ENCODE assay signal across 16 mouse cellular contexts in genomic region chr5:102123285-102123684, GRCm38 (mm10). TPM values are rescaled to one million over a fixed set of nuclear protein-coding genes. Genes with fewer than 3 reads are reported as not detected.
DNase-seq lines count a peak whose midpoint lies in the region; ATAC-seq and TF ChIP-seq lines count a peak whose summit lies in the region.
"Had no signal": no experiment of that assay in that cellular context is flagged by ENCODE, and none has a peak within 500 bp of the region (broad histone marks: within the 10 kb centered on the region; RNA-seq: fewer than 3 reads in every experiment).

No protein-coding gene starts in this region.

- no peaks in the 10 kb centered on the region for H3K27me3 ChIP-seq in midbrain, embryonic 13.5 days
- no peaks in the 10 kb centered on the region for H3K27me3 ChIP-seq in midbrain, embryonic 16.5 days (ENCODE audit: control insufficient read depth, insufficient read depth, low read depth, low read length)
- no peaks in the 10 kb centered on the region for H3K27me3 ChIP-seq in lung, postnatal 0 days (replicated peaks; ENCODE audit: insufficient read depth, low read length)
- H3K27me3 ChIP-seq: intestine, embryonic 15.5 days had no signal

- peaks cover 9% of the 10 kb centered on the region; the same call in 1 of the 2 replicates for H3K4me1 ChIP-seq in midbrain, embryonic 13.5 days (replicated peaks)
- no peaks in the 10 kb centered on the region for H3K4me1 ChIP-seq in midbrain, embryonic 16.5 days (ENCODE audit: control insufficient read depth, insufficient read depth, low read length)
- H3K4me1 ChIP-seq in lung, postnatal 0 days (ENCODE audit: insufficient read depth, low read depth, low read length) = no peaks in the 10 kb centered on the region
- H3K4me1 ChIP-seq: intestine, embryonic 15.5 days had no signal

- no peak for TF ChIP-seq CTCF in lung, postnatal 0 days (IDR thresholded peaks at IDR 0.05)

- no peak overlapping the region for H3K9ac ChIP-seq in midbrain, embryonic 13.5 days (replicated peaks)
- no peak overlapping the region for H3K9ac ChIP-seq in midbrain, embryonic 16.5 days (ENCODE audit: low read depth, low read length)
- H3K9ac ChIP-seq in lung, postnatal 0 days (replicated peaks; ENCODE audit: low read depth) = no peak overlapping the region
- H3K9ac ChIP-seq: intestine, embryonic 15.5 days; liver, embryonic 14.5 days had no signal

- ATAC-seq in midbrain, embryonic 13.5 days = 0 out of 2 replicates have a peak, but pooled peaks have one; percentile 27
- no peak for ATAC-seq in midbrain, embryonic 16.5 days
- ATAC-seq in lung, postnatal 0 days = no peak
- ATAC-seq: intestine, embryonic 15.5 days; Patski had no signal

- no peak overlapping the region for H3K4me3 ChIP-seq in midbrain, embryonic 13.5 days (replicated peaks)
- no peak overlapping the region for H3K4me3 ChIP-seq in midbrain, embryonic 16.5 days (ENCODE audit: low read depth, low read length)
- H3K4me3 ChIP-seq in lung, postnatal 0 days (ENCODE audit: low read depth, low read length) = no peak overlapping the region
- H3K4me3 ChIP-seq: erythroblast, embryonic 14.5 days; intestine, embryonic 15.5 days had no signal

- H3K4me2 ChIP-seq in midbrain, embryonic 13.5 days (replicated peaks) = no peak overlapping the region
- H3K4me2 ChIP-seq in midbrain, embryonic 16.5 days (ENCODE audit: low read length) = no peak overlapping the region
- no peak overlapping the region for H3K4me2 ChIP-seq in lung, postnatal 0 days (replicated peaks; ENCODE audit: low read depth, low read length)
- H3K4me2 ChIP-seq: intestine, embryonic 15.5 days had no signal

- 33% methylated on average over 6 of the region's 6 CpGs for WGBS in midbrain, embryonic 13.5 days
- 32% methylated on average over 6 of the region's 6 CpGs for WGBS in midbrain, embryonic 16.5 days
- 62% methylated on average over 6 of the region's 6 CpGs for WGBS in lung, postnatal 0 days

- H3K9me3 ChIP-seq in midbrain, embryonic 13.5 days = no peaks in the 10 kb centered on the region
- no peaks in the 10 kb centered on the region for H3K9me3 ChIP-seq in midbrain, embryonic 16.5 days (replicated peaks; ENCODE audit: control insufficient read depth, low read length, poor library complexity, severe bottlenecking)
- H3K9me3 ChIP-seq in lung, postnatal 0 days (ENCODE audit: low read length) = no peaks in the 10 kb centered on the region
- H3K9me3 ChIP-seq: intestine, embryonic 15.5 days had no signal

- DNase-seq in cerebellum, postnatal 36 days = peak; percentile 89 to 96
- DNase-seq in left cerebral cortex, adult 8-10 months (ENCODE audit: low spot score in 2 of 2) = peak; percentile 23 to 59
- DNase-seq in right cerebral cortex, postnatal 36 days (ENCODE audit: low spot score in 2 of 2) = peak; percentile 32 to 69
- no peak for DNase-seq in lung, postnatal 10 days
- no peak for DNase-seq in lung, postnatal 0 days (ENCODE audit: low spot score)
- DNase-seq in heart, adult 11 months = no peak
- DNase-seq: adrenal gland, postnatal 14 days; gastrocnemius, postnatal 10 days; kidney, postnatal 4 days; thymus, postnatal 4 days had no signal

- no peak for TF ChIP-seq EP300 in lung, postnatal 0 days (IDR thresholded peaks at IDR 0.05)

- no peak overlapping the region for H3K27ac ChIP-seq in midbrain, embryonic 13.5 days
- no peak overlapping the region for H3K27ac ChIP-seq in midbrain, embryonic 16.5 days (ENCODE audit: low read length)
- no peak overlapping the region for H3K27ac ChIP-seq in lung, postnatal 0 days (ENCODE audit: low read length)
- H3K27ac ChIP-seq: intestine, embryonic 15.5 days; liver, embryonic 14.5 days had no signal

- H3K36me3 ChIP-seq in midbrain, embryonic 13.5 days = no peaks in the 10 kb centered on the region
- H3K36me3 ChIP-seq in midbrain, embryonic 16.5 days (ENCODE audit: control insufficient read depth, insufficient read depth, low read length) = no peaks in the 10 kb centered on the region
- H3K36me3 ChIP-seq in lung, postnatal 0 days (ENCODE audit: insufficient read depth, low read length) = no peaks in the 10 kb centered on the region
- H3K36me3 ChIP-seq: intestine, embryonic 15.5 days had no signal

RNA-seq across cellular contexts. Expression of gene Wdfy3, which starts 53.6 kb away (rescaled TPM):
- polyA plus RNA-seq in midbrain, embryonic 13.5 days (2015; fragmentation: Nextera tagmentation; extraction: Ambion mirVana) = 30.0 and 33.6 TPM in 2 replicates
- 27.0 and 31.1 TPM in 2 replicates for polyA plus RNA-seq in midbrain, embryonic 16.5 days (2015; fragmentation: Nextera tagmentation; extraction: Ambion mirVana)
- 100 to 1,000 TPM; 117 to 149 (median 125) TPM for total RNA-seq in left cerebral cortex, adult 8-10 months (2022)
- 9.9 and 11.9 TPM in 2 replicates for polyA plus RNA-seq in lung, postnatal 0 days (2015; fragmentation: Nextera tagmentation; extraction: Ambion mirVana)

Comparison
In these comparisons a context has a peak if more than half of its experiments do, and no peak if none do; other contexts are left out.
1. DNase-seq: peak in cerebellum, postnatal 36 days (2 of 2), left cerebral cortex, adult 8-10 months (2 of 2) and right cerebral cortex, postnatal 36 days (2 of 2); none in lung, postnatal 10 days (single experiment), lung, postnatal 0 days (single experiment) and heart, adult 11 months (single experiment).